Mouse (Mus musculus): ENCODE measurements around the gene Taf4. TPM values are rescaled to one million over a fixed set of nuclear protein-coding genes. Genes with fewer than 3 reads are reported as not detected.

Taf4 gene
- polyA plus RNA-seq, 2 experiments, result 3.9 to 15.2 TPM

GRCm38 (mm10) chr2:179980616-179981015 lies 4.2 kb upstream of the Taf4 start:
- TF ChIP-seq POLR2A (IDR thresholded peaks at IDR 0.05; ENCODE audit: borderline replicate concordance, extremely low read depth, insufficient read depth, insufficient read length), result no peak
- no peaks in the 10 kb centered on the region for H3K9me3 ChIP-seq (ENCODE audit: control insufficient read depth, low read length)
- no peak overlapping the region for H3K4me3 ChIP-seq (replicated peaks; ENCODE audit: low read length)
- no peaks in the 10 kb centered on the region for H3K36me3 ChIP-seq (ENCODE audit: control insufficient read depth, insufficient read depth, low read length)
- ATAC-seq (ENCODE audit: low FRiP score, low read depth), result no peak
- no peak for DNase-seq (ENCODE audit: low spot score)
- no peak overlapping the region for H3K4me2 ChIP-seq (replicated peaks; ENCODE audit: low read depth, low read length, severe bottlenecking)
- peaks cover 10% of the 10 kb centered on the region for H3K4me1 ChIP-seq (ENCODE audit: control insufficient read depth, insufficient read depth, low read length)
- WGBS, result 34% methylated on average over 4 of the region's 4 CpGs
- no peak overlapping the region for H3K27ac ChIP-seq (replicated peaks; ENCODE audit: low read depth, low read length)
- H3K27me3 ChIP-seq (ENCODE audit: control insufficient read depth, insufficient read depth, low read length), result no peaks in the 10 kb centered on the region
- no peak overlapping the region for H3K9ac ChIP-seq (ENCODE audit: low read depth, low read length, severe bottlenecking)

DNA sequence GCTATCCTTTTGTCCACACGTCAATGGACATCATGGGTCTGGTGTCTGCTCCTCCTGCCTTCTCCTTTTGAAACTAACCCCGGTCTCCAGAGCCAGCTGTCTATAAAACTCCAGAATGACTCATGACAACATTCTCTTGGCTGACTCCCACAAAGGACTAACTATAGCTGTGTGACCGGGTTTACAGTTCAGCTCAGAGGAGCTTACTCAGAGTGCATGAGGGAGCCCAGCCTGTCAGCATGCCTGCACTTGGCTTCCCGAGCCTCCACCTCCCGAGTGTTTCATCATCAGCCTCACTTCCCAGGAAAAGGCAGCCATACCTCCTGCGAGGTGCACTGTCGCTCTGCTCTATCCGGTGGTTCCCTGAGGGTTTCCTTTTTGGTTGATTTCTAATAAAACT lies 3.4 kb upstream of the Taf4 start:
- Histone ChIP-seq H3K9me3 (ENCODE audit: control insufficient read depth, low read length) (no peaks in the 10 kb centered on the region), H3K36me3 (ENCODE audit: control insufficient read depth, insufficient read depth, low read length) (no peaks in the 10 kb centered on the region), H3K4me2 (replicated peaks; ENCODE audit: low read depth, low read length, severe bottlenecking) (no peak overlapping the region), H3K4me3 (replicated peaks; ENCODE audit: low read length) (no peak overlapping the region), H3K9ac (ENCODE audit: low read depth, low read length, severe bottlenecking) (no peak overlapping the region), H3K27me3 (ENCODE audit: control insufficient read depth, insufficient read depth, low read length) (no peaks in the 10 kb centered on the region), H3K4me1 (ENCODE audit: control insufficient read depth, insufficient read depth, low read length) (peaks cover 14% of the 10 kb centered on the region), H3K27ac (replicated peaks; ENCODE audit: low read depth, low read length) (no peak overlapping the region)
- peak; percentile 52 for DNase-seq (ENCODE audit: low spot score)
- no peak for ATAC-seq (ENCODE audit: low FRiP score, low read depth)
- 39% methylated on average over 8 of the region's 8 CpGs for WGBS
- no peak for TF ChIP-seq POLR2A (IDR thresholded peaks at IDR 0.05; ENCODE audit: borderline replicate concordance, extremely low read depth, insufficient read depth, insufficient read length)

- no peaks in the 10 kb centered on the region for H3K36me3 ChIP-seq (ENCODE audit: control insufficient read depth, insufficient read depth, low read length)
- H3K9ac ChIP-seq (ENCODE audit: low read depth, low read length, severe bottlenecking), result no peak overlapping the region
- H3K4me1 ChIP-seq (ENCODE audit: control insufficient read depth, insufficient read depth, low read length), result peaks cover 25% of the 10 kb centered on the region
- ATAC-seq (ENCODE audit: low FRiP score, low read depth) (no peak), DNase-seq (ENCODE audit: low spot score) (no peak)
- H3K27me3 ChIP-seq (ENCODE audit: control insufficient read depth, insufficient read depth, low read length), result no peaks in the 10 kb centered on the region
- no peak overlapping the region for H3K4me2 ChIP-seq (replicated peaks; ENCODE audit: low read depth, low read length, severe bottlenecking)
- H3K4me3 ChIP-seq (replicated peaks; ENCODE audit: low read length), result no peak overlapping the region
- H3K27ac ChIP-seq (replicated peaks; ENCODE audit: low read depth, low read length), result no peak overlapping the region
- 85% methylated on average over 3 of the region's 3 CpGs for WGBS
- no peaks in the 10 kb centered on the region for H3K9me3 ChIP-seq (ENCODE audit: control insufficient read depth, low read length)
- TF ChIP-seq POLR2A (IDR thresholded peaks at IDR 0.05; ENCODE audit: borderline replicate concordance, extremely low read depth, insufficient read depth, insufficient read length), result no peak
Measured at GRCm38 (mm10) chr2:179978250-179978649, 1.8 kb upstream of the Taf4 start.

GRCm38 (mm10) chr2:179977344-179978025 lies 1.0 kb upstream of the Taf4 start:
- DNase-seq (ENCODE audit: low spot score), result no peak
- WGBS, result 7% methylated on average over 10 of the region's 10 CpGs
- no peak for TF ChIP-seq POLR2A (IDR thresholded peaks at IDR 0.05; ENCODE audit: borderline replicate concordance, extremely low read depth, insufficient read depth, insufficient read length)
- H3K4me3 ChIP-seq (replicated peaks; ENCODE audit: low read length), result peak overlapping the region; percentile 77
- H3K9ac ChIP-seq (ENCODE audit: low read depth, low read length, severe bottlenecking), result peak overlapping the region; percentile 96
- peak overlapping the region; percentile 56 for H3K4me2 ChIP-seq (replicated peaks; ENCODE audit: low read depth, low read length, severe bottlenecking)
- no peaks in the 10 kb centered on the region for H3K27me3 ChIP-seq (ENCODE audit: control insufficient read depth, insufficient read depth, low read length)
- ATAC-seq (ENCODE audit: low FRiP score, low read depth), result no peak
- H3K36me3 ChIP-seq (ENCODE audit: control insufficient read depth, insufficient read depth, low read length), result no peaks in the 10 kb centered on the region
- no peaks in the 10 kb centered on the region for H3K9me3 ChIP-seq (ENCODE audit: control insufficient read depth, low read length)
- peaks cover 25% of the 10 kb centered on the region for H3K4me1 ChIP-seq (ENCODE audit: control insufficient read depth, insufficient read depth, low read length)
- peak overlapping the region; percentile 94 for H3K27ac ChIP-seq (replicated peaks; ENCODE audit: low read depth, low read length)

- no peak for DNase-seq (ENCODE audit: low spot score)
Measured at GRCm38 (mm10) chr2:179976295-179976627, 185 bp downstream of the Taf4 start.

More at GRCm38 (mm10) chr2:179976295-179976627, 185 bp downstream of the Taf4 start:
- peak overlapping the region; percentile 93; the same call in 1 of the 2 replicates for H3K4me2 ChIP-seq (replicated peaks; ENCODE audit: low read depth, low read length, severe bottlenecking)
- 0% methylated on average over 30 of the region's 54 CpGs for WGBS
- H3K4me1 ChIP-seq (ENCODE audit: control insufficient read depth, insufficient read depth, low read length), result peaks cover 25% of the 10 kb centered on the region
- TF ChIP-seq POLR2A (IDR thresholded peaks at IDR 0.05; ENCODE audit: borderline replicate concordance, extremely low read depth, insufficient read depth, insufficient read length), result no peak
- peak overlapping the region; percentile 77 for H3K4me3 ChIP-seq (replicated peaks; ENCODE audit: low read length)
- no peaks in the 10 kb centered on the region for H3K9me3 ChIP-seq (ENCODE audit: control insufficient read depth, low read length)
- no peaks in the 10 kb centered on the region for H3K27me3 ChIP-seq (ENCODE audit: control insufficient read depth, insufficient read depth, low read length)
- H3K36me3 ChIP-seq (ENCODE audit: control insufficient read depth, insufficient read depth, low read length), result no peaks in the 10 kb centered on the region
- ATAC-seq (ENCODE audit: low FRiP score, low read depth), result peak; percentile 27
- H3K9ac ChIP-seq (ENCODE audit: low read depth, low read length, severe bottlenecking), result peak overlapping the region; percentile 96
- H3K27ac ChIP-seq (replicated peaks; ENCODE audit: low read depth, low read length), result peak overlapping the region; percentile 94
